Mouse (Mus musculus) MEL (cell line): Measurements from ENCODE around the gene Lrba. TPM values are rescaled to one million over a fixed set of nuclear protein-coding genes. Genes with fewer than 3 reads are reported as not detected.

Source experiments
- DNase-seq: peaks from one replicate; pipeline ENCODE4 v3.0.0; 2011; ENCODE audit warnings: low read depth, low spot score
- H3K27ac ChIP-seq: 2 replicates; pipeline ENCODE4 v1.5.1; 2012; ENCODE audit warnings: low read depth, mild to moderate bottlenecking, control low read depth, low read length, moderate library complexity; ENCODE audit not compliant: control insufficient read depth
- H3K27me3 ChIP-seq, 2 experiments: fragments of 150-350 bp in 1 of 2; sonication (generic) in 1 of 2; 2 replicates each; pipeline ENCODE4 v1.6.1; 2012; ENCODE audit warnings: low read length in 2 of 2, mild to moderate bottlenecking in 2 of 2, improper control_type of control experiment in 1 of 2, moderate library complexity in 1 of 2; ENCODE audit not compliant: insufficient read depth in 2 of 2, control insufficient read depth in 1 of 2
- H3K36me3 ChIP-seq, 2 experiments: 2 replicates each; pipeline ENCODE4 v1.6.1; 2012 to 2014; ENCODE audit warnings: low read length in 2 of 2, improper control_type of control experiment in 1 of 2, inconsistent platforms in 1 of 2, mild to moderate bottlenecking in 1 of 2; ENCODE audit not compliant: insufficient read depth in 2 of 2, control insufficient read depth in 1 of 2
- H3K4me1 ChIP-seq, 2 experiments: fragments of 150-350 bp in 1 of 2; sonication (generic) in 1 of 2; 2 replicates each; pipeline ENCODE4 v1.6.1; 2012; ENCODE audit warnings: low read length in 2 of 2, improper control_type of control experiment in 1 of 2, mild to moderate bottlenecking in 1 of 2; ENCODE audit not compliant: insufficient read depth in 2 of 2, control insufficient read depth in 1 of 2
- H3K4me3 ChIP-seq, 2 experiments: fragments of 150-350 bp in 1 of 2; sonication (generic) in 1 of 2; 2 replicates each; pipeline ENCODE4 v1.5.1; 2012; ENCODE audit warnings: low read depth in 2 of 2, low read length in 2 of 2, mild to moderate bottlenecking in 2 of 2, moderate library complexity in 2 of 2, control low read depth in 1 of 2, improper control_type of control experiment in 1 of 2; ENCODE audit not compliant: control insufficient read depth in 1 of 2, insufficient read depth in 1 of 2
- H3K79me2 ChIP-seq: 2 replicates; pipeline ENCODE4 v1.6.1; 2012; ENCODE audit warnings: mild to moderate bottlenecking, low read length, moderate library complexity; ENCODE audit not compliant: control insufficient read depth, poor library complexity, insufficient read depth
- H3K9ac ChIP-seq: 2 replicates; pipeline ENCODE4 v1.6.1; 2012; ENCODE audit warnings: low read depth, mild to moderate bottlenecking, control low read depth, low read length, moderate library complexity; ENCODE audit not compliant: control insufficient read depth, poor library complexity, severe bottlenecking
- H3K9me3 ChIP-seq: fragments of 150-350 bp; sonication (generic); replicated peaks from 2 replicates; pipeline ENCODE4 v1.6.1; 2012; ENCODE audit warnings: mild to moderate bottlenecking, low read length, improper control_type of control experiment, moderate library complexity; ENCODE audit not compliant: insufficient read depth
- CHD1 ChIP-seq: IDR thresholded peaks from 2 replicates; pipeline ENCODE4 v1.6.1; 2012; ENCODE audit warnings: low read depth, mild to moderate bottlenecking, inconsistent platforms, low read length, improper control_type of control experiment
- ETS1 ChIP-seq: IDR thresholded peaks from 2 replicates; pipeline ENCODE4 v1.6.1; 2012; ENCODE audit warnings: low read depth, mild to moderate bottlenecking, inconsistent platforms, low read length, improper control_type of control experiment, moderate library complexity
- GATA1 ChIP-seq: IDR thresholded peaks from 2 replicates; pipeline ENCODE4 v1.6.1; 2011; ENCODE audit warnings: low read depth, low read length, improper control_type of control experiment
- JUND ChIP-seq: IDR thresholded peaks from 2 replicates; pipeline ENCODE4 v1.6.1; 2011; ENCODE audit warnings: low read depth, mild to moderate bottlenecking, improper control_type of control experiment, low read length
- KAT2A ChIP-seq: conservative IDR thresholded peaks from 2 replicates; pipeline ENCODE4 v1.6.1; 2012; ENCODE audit warnings: low read depth, low read length, improper control_type of control experiment, inconsistent platforms
- MYB ChIP-seq: IDR thresholded peaks from 2 replicates; pipeline ENCODE4 v1.6.1; 2011; ENCODE audit warnings: mild to moderate bottlenecking, low read depth, low read length, improper control_type of control experiment
- MYC ChIP-seq: IDR thresholded peaks from 2 replicates; pipeline ENCODE4 v1.6.1; 2011; ENCODE audit warnings: low read depth, mild to moderate bottlenecking, low read length, improper control_type of control experiment, moderate library complexity
- POLR2AphosphoS5 ChIP-seq: IDR thresholded peaks from 2 replicates; pipeline ENCODE4 v1.6.1; 2012; ENCODE audit warnings: low read depth, borderline replicate concordance, mild to moderate bottlenecking, inconsistent platforms, low read length, moderate library complexity, mixed read lengths
- RAD21 ChIP-seq: IDR thresholded peaks from 2 replicates; pipeline ENCODE4 v1.6.1; 2011; ENCODE audit warnings: mild to moderate bottlenecking, low read depth, low read length, improper control_type of control experiment
- RCOR1 ChIP-seq: IDR thresholded peaks from 2 replicates; pipeline ENCODE4 v1.6.1; 2012; ENCODE audit warnings: low read depth, mild to moderate bottlenecking, inconsistent platforms, low read length, improper control_type of control experiment
- SMC3 ChIP-seq: IDR thresholded peaks from 2 replicates; pipeline ENCODE4 v1.6.1; 2011; ENCODE audit warnings: low read depth, low read length, improper control_type of control experiment
- TBP ChIP-seq: IDR thresholded peaks from 2 replicates; pipeline ENCODE4 v1.8.0; 2011; ENCODE audit warnings: low read depth, low read length, improper control_type of control experiment
- UBTF ChIP-seq: IDR thresholded peaks from 2 replicates; pipeline ENCODE4 v1.6.1; 2012; ENCODE audit warnings: low read depth, mild to moderate bottlenecking, inconsistent platforms, low read length, improper control_type of control experiment, moderate library complexity, borderline replicate concordance; ENCODE audit not compliant: insufficient read depth
- USF2 ChIP-seq, 2 experiments: IDR thresholded peaks; 2 replicates each; pipeline ENCODE4 v1.6.1; 2011 to 2012; ENCODE audit warnings: improper control_type of control experiment in 2 of 2, low read length in 2 of 2, borderline replicate concordance in 1 of 2, inconsistent platforms in 1 of 2, low read depth in 1 of 2, mild to moderate bottlenecking in 1 of 2; ENCODE audit not compliant: insufficient read depth in 1 of 2
- ZC3H11A ChIP-seq: IDR thresholded peaks from 2 replicates; pipeline ENCODE4 v1.6.1; 2012; ENCODE audit warnings: low read depth, mild to moderate bottlenecking, inconsistent platforms, low read length, improper control_type of control experiment
- ZMIZ1 ChIP-seq: IDR thresholded peaks from 2 replicates; pipeline ENCODE4 v1.6.1; 2012; ENCODE audit warnings: low read depth, mild to moderate bottlenecking, inconsistent platforms, low read length, improper control_type of control experiment, moderate library complexity
- ZNF384 ChIP-seq: IDR thresholded peaks from 2 replicates; pipeline ENCODE4 v1.6.1; 2012; ENCODE audit warnings: low read depth, mild to moderate bottlenecking, inconsistent platforms, low read length, improper control_type of control experiment
- polyA plus RNA-seq, 2 experiments: library from polyadenylated mRNA; stranded (reverse) in 1 of 2; unstranded in 1 of 2; fragments of >175 nt in 1 of 2; fragments of >200 nt in 1 of 2; gene quantifications; 2 replicates each; pipeline versions ENCODE4 v1.2.1 to v1.2.4; 2012; ENCODE audit warnings: low replicate concordance in 2 of 2, low read depth in 1 of 2; ENCODE audit not compliant: insufficient read length in 2 of 2, insufficient read depth in 1 of 2, missing spikeins in 1 of 2
- total RNA-seq: library from RNA; depleted of rRNA; stranded (reverse); fragments of 300-350 nt; gene quantifications from 2 replicates; pipeline ENCODE4 v1.2.3, GENCODE M21; 2012

Gene Lrba
- total and polyA plus RNA-seq, 3 experiments = 10.9 to 17.9 TPM; not detected in 1

DNA sequence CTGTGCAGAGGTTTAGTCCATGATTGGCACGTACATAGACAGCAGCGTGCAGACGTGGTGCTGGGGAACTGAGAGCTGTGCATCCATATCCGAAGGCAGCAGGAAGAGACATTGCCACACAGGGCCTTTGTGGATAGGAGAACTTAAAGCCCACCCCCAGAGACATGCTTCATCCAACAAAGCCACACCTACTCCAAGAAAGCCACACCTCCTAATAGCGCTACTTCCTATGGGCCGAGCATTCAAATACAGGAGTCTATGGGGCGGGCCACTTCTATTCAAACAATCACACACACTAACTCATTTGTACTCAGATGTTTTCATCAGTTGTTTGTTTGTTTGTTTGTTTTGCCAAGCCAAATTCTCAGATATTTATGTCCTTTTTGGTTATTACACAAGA is 39.9 kb upstream of the Lrba start:
- Histone ChIP-seq H3K4me3 (no peak overlapping the region), H3K27me3 (peaks cover 0 to 3% of the 10 kb centered on the region in 2 experiments; a peak in 3 of 4 replicates), H3K27ac (no peak overlapping the region), H3K9me3 (no peaks in the 10 kb centered on the region), H3K4me1 (no peaks in the 10 kb centered on the region), H3K9ac (no peak overlapping the region), H3K36me3 (no peaks in the 10 kb centered on the region), H3K79me2 (no peaks in the 10 kb centered on the region)
- no peak for DNase-seq
- TF ChIP-seq RCOR1 (no peak), GATA1 (no peak), MYB (no peak), JUND (no peak), POLR2AphosphoS5 (no peak), ZMIZ1 (no peak), CHD1 (no peak), MYC (no peak), ZC3H11A (no peak), KAT2A (no peak), ETS1 (no peak), RAD21 (no peak), TBP (no peak), SMC3 (no peak), UBTF (no peak), USF2 (IDR thresholded peaks at IDR 0.05; ENCODE audit: borderline replicate concordance in 1 of 2, insufficient read depth in 1 of 2, low read depth in 1 of 2, low read length in 2 of 2) (no peak)

DNA sequence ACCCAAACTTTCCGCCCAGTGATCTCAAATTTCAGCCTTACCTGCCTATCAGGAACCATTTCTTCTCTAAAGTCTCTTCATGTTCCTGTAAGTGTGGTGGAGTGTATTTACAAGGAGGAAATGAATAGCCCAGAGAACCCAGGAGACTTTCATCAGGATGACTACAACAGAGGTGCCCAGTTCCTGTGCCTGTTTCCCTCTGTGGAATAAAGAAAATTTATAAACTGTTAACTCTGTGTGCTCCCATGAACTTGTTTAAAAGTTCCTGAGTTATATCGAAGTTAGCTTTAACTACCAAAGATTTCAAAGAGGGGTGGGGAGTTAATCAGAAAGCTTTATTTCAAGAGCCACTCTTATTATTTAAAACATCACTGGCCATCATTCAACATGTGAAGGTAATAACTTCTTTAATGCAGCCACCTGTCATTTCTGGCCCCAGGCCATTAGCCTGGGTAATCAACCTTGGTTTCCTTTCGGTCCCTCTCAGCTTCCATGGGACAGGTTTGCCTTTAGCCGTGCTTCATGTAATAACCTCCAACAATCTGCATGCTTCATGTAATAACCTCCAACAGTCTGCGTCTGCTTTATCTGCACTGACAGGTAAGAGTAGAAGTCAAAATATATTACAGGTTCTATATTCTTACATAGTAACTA is 36.6 kb upstream of the Lrba start:
- no peaks in the 10 kb centered on the region for H3K9me3 ChIP-seq
- no peak for TF ChIP-seq ZNF384

More for the DNA sequence above, 36.6 kb upstream of the Lrba start:
- Histone ChIP-seq H3K27ac (no peak overlapping the region), H3K79me2 (no peaks in the 10 kb centered on the region), H3K36me3 (no peaks in the 10 kb centered on the region), H3K27me3 (peaks cover 0 to 2% of the 10 kb centered on the region in 2 experiments; a peak in 3 of 4 replicates), H3K4me3 (no peak overlapping the region), H3K9ac (no peak overlapping the region), H3K4me1 (no peaks in the 10 kb centered on the region)
- no peak for DNase-seq
